Mouse (Mus musculus) CH12.LX (cell line): Measurements from ENCODE around the gene Zbtb38. TPM values are rescaled to one million over a fixed set of nuclear protein-coding genes. Genes with fewer than 3 reads are reported as not detected.

Experiments
- DNase-seq: peaks from one replicate; pipeline ENCODE4 v3.0.0-alpha.2; 2013; ENCODE audit errors: extremely low read depth
- H3K27ac ChIP-seq: 2 replicates; pipeline ENCODE4 v1.5.1; 2012; ENCODE audit warnings: low read depth, mild to moderate bottlenecking, control low read depth, moderate library complexity; ENCODE audit not compliant: insufficient read depth
- H3K27me3 ChIP-seq: replicated peaks from 2 replicates; pipeline ENCODE3; 2012; ENCODE audit warnings: inconsistent platforms
- H3K36me3 ChIP-seq, 2 experiments: replicated peaks in 1 of 2; 2 replicates each; pipeline versions ENCODE3 to v1.6.1; 2012; ENCODE audit warnings: inconsistent platforms in 1 of 2, low read length in 1 of 2, mild to moderate bottlenecking in 1 of 2, mixed read lengths in 1 of 2, moderate library complexity in 1 of 2; ENCODE audit not compliant: control insufficient read depth in 1 of 2, insufficient read depth in 1 of 2
- H3K4me1 ChIP-seq, 2 experiments: 2 replicates each; pipeline ENCODE4 v1.6.1; 2012; ENCODE audit warnings: inconsistent platforms in 1 of 2, moderate library complexity in 1 of 2; ENCODE audit not compliant: insufficient read depth in 2 of 2, control insufficient read depth in 1 of 2
- H3K4me2 ChIP-seq: 2 replicates; pipeline ENCODE4 v1.6.1; 2012; ENCODE audit warnings: low read depth, mild to moderate bottlenecking, control low read depth; ENCODE audit not compliant: poor library complexity, insufficient read depth, severe bottlenecking
- H3K4me3 ChIP-seq, 3 experiments: fragments of 150-350 bp in 1 of 3; sonication (generic) in 1 of 3; replicated peaks in 1 of 3; 2 replicates each; pipeline versions ENCODE3 to v1.5.1; 2011 to 2012; ENCODE audit warnings: low read depth in 2 of 3, low read length in 2 of 3, mild to moderate bottlenecking in 2 of 3, moderate library complexity in 2 of 3, control low read depth in 1 of 3, improper control_type of control experiment in 1 of 3, inconsistent platforms in 1 of 3, mixed read lengths in 1 of 3; ENCODE audit not compliant: poor library complexity in 1 of 3
- H3K79me2 ChIP-seq: replicated peaks from 2 replicates; pipeline ENCODE4 v1.6.1; 2012; ENCODE audit warnings: mild to moderate bottlenecking, moderate library complexity; ENCODE audit not compliant: control insufficient read depth, poor library complexity, insufficient read depth, severe bottlenecking; ENCODE audit errors: extremely low read depth
- H3K9ac ChIP-seq: 2 replicates; pipeline ENCODE4 v1.6.1; 2012; ENCODE audit warnings: low read depth, mild to moderate bottlenecking, control low read depth, moderate library complexity; ENCODE audit not compliant: insufficient read depth
- H3K9me3 ChIP-seq: replicated peaks from 2 replicates; pipeline ENCODE3; 2012; ENCODE audit warnings: low read length, inconsistent platforms, mixed read lengths
- CHD1 ChIP-seq: IDR thresholded peaks from 2 replicates; pipeline ENCODE4 v1.6.1; 2012; ENCODE audit warnings: low read depth, low read length, improper control_type of control experiment, inconsistent platforms
- CHD2 ChIP-seq: IDR thresholded peaks from 2 replicates; pipeline ENCODE4 v1.6.1; 2011; ENCODE audit warnings: low read length, improper control_type of control experiment
- CTCF ChIP-seq, 2 experiments: IDR thresholded peaks in 1 of 2; conservative IDR thresholded peaks in 1 of 2; 2 replicates each; pipeline ENCODE4 v1.5.1; 2011 to 2012; ENCODE audit warnings: low read depth in 2 of 2, low read length in 2 of 2, improper control_type of control experiment in 1 of 2, inconsistent platforms in 1 of 2, mild to moderate bottlenecking in 1 of 2, moderate library complexity in 1 of 2
- E2F4 ChIP-seq: IDR thresholded peaks from 2 replicates; pipeline ENCODE4 v1.6.1; 2011; ENCODE audit warnings: low read depth, low read length, improper control_type of control experiment; ENCODE audit not compliant: insufficient replicate concordance
- ELF1 ChIP-seq: IDR thresholded peaks from 2 replicates; pipeline ENCODE4 v1.6.1; 2014; ENCODE audit warnings: low read depth, mild to moderate bottlenecking, inconsistent platforms, low read length, improper control_type of control experiment
- EP300 ChIP-seq: IDR thresholded peaks from 2 replicates; pipeline ENCODE4 v1.6.1; 2011; ENCODE audit warnings: low read length, improper control_type of control experiment
- GABPA ChIP-seq: IDR thresholded peaks from 2 replicates; pipeline ENCODE4 v1.6.1; 2012; ENCODE audit warnings: low read depth, low read length, improper control_type of control experiment, inconsistent platforms; ENCODE audit not compliant: insufficient replicate concordance
- HCFC1 ChIP-seq: IDR thresholded peaks from 2 replicates; pipeline ENCODE4 v1.6.1; 2012; ENCODE audit warnings: low read depth, mild to moderate bottlenecking, inconsistent platforms, low read length, improper control_type of control experiment
- JUND ChIP-seq: conservative IDR thresholded peaks from 2 replicates; pipeline ENCODE4 v1.6.1; 2011; ENCODE audit warnings: low read depth, low read length, improper control_type of control experiment
- KAT2A ChIP-seq: IDR thresholded peaks from 2 replicates; pipeline ENCODE4 v1.6.1; 2012; ENCODE audit warnings: low read length, improper control_type of control experiment, inconsistent platforms; ENCODE audit not compliant: insufficient replicate concordance
- MAFK ChIP-seq: IDR thresholded peaks from 2 replicates; pipeline ENCODE4 v1.6.1; 2011; ENCODE audit warnings: low read length, improper control_type of control experiment; ENCODE audit not compliant: insufficient replicate concordance
- MAX ChIP-seq: IDR thresholded peaks from 2 replicates; pipeline ENCODE4 v1.6.1; 2011; ENCODE audit warnings: low read length, improper control_type of control experiment
- MEF2A ChIP-seq: IDR thresholded peaks from 2 replicates; pipeline ENCODE4 v1.6.1; 2014; ENCODE audit warnings: low read depth, mild to moderate bottlenecking, inconsistent platforms, low read length, improper control_type of control experiment, borderline replicate concordance
- MXI1 ChIP-seq: IDR thresholded peaks from 2 replicates; pipeline ENCODE4 v1.6.1; 2011; ENCODE audit warnings: mild to moderate bottlenecking, low read depth, low read length, improper control_type of control experiment
- MYC ChIP-seq: IDR thresholded peaks from 2 replicates; pipeline ENCODE4 v1.6.1; 2011; ENCODE audit warnings: low read depth, mild to moderate bottlenecking, improper control_type of control experiment, low read length
- NRF1 ChIP-seq: IDR thresholded peaks from 2 replicates; pipeline ENCODE4 v1.6.1; 2014; ENCODE audit warnings: low read depth, mild to moderate bottlenecking, inconsistent platforms, low read length, improper control_type of control experiment, moderate library complexity
- PAX5 ChIP-seq: IDR thresholded peaks from 2 replicates; pipeline ENCODE4 v1.6.1; 2012; ENCODE audit warnings: low read length, inconsistent platforms, mixed read lengths
- POLR2A ChIP-seq: IDR thresholded peaks from 2 replicates; pipeline ENCODE4 v1.6.1; 2011; ENCODE audit warnings: low read depth, mild to moderate bottlenecking, improper control_type of control experiment, low read length
- POLR2AphosphoS2 ChIP-seq: IDR thresholded peaks from 2 replicates; pipeline ENCODE4 v1.6.1; 2011; ENCODE audit warnings: low read depth, low read length, improper control_type of control experiment
- RAD21 ChIP-seq: IDR thresholded peaks from 2 replicates; pipeline ENCODE4 v1.6.1; 2011; ENCODE audit warnings: low read depth, mild to moderate bottlenecking, low read length, improper control_type of control experiment, moderate library complexity
- RCOR1 ChIP-seq: conservative IDR thresholded peaks from 2 replicates; pipeline ENCODE4 v1.6.1; 2012; ENCODE audit warnings: low read depth, mild to moderate bottlenecking, inconsistent platforms, low read length, improper control_type of control experiment
- SIN3A ChIP-seq: IDR thresholded peaks from 2 replicates; pipeline ENCODE4 v1.6.1; 2012; ENCODE audit warnings: low read length, improper control_type of control experiment, inconsistent platforms
- TBP ChIP-seq: conservative IDR thresholded peaks from 2 replicates; pipeline ENCODE4 v1.6.1; 2011; ENCODE audit warnings: low read depth, low read length, improper control_type of control experiment
- TCF12 ChIP-seq: IDR thresholded peaks from 2 replicates; pipeline ENCODE4 v1.6.1; 2014; ENCODE audit warnings: low read depth, mild to moderate bottlenecking, inconsistent platforms, low read length, improper control_type of control experiment
- UBTF ChIP-seq: IDR thresholded peaks from 2 replicates; pipeline ENCODE4 v1.6.1; 2012; ENCODE audit warnings: low read depth, mild to moderate bottlenecking, inconsistent platforms, low read length, improper control_type of control experiment, moderate library complexity
- ZC3H11A ChIP-seq: IDR thresholded peaks from 2 replicates; pipeline ENCODE4 v1.6.1; 2012; ENCODE audit warnings: low read depth, mild to moderate bottlenecking, inconsistent platforms, low read length, improper control_type of control experiment
- ZKSCAN1 ChIP-seq: IDR thresholded peaks from 2 replicates; pipeline ENCODE4 v1.6.1; 2012; ENCODE audit warnings: low read depth, inconsistent platforms, low read length, improper control_type of control experiment, borderline replicate concordance
- ZNF384 ChIP-seq: IDR thresholded peaks from 2 replicates; pipeline ENCODE4 v1.6.1; 2012; ENCODE audit warnings: low read depth, low read length, improper control_type of control experiment, inconsistent platforms
- dilution Hi-C: fragments of 300-500 bp; cut with MboI; formaldehyde crosslinking; loops from 2 replicates; pipeline ENCODE4 v1.14.3; 2020; ENCODE audit warnings: low sequenced_read_pairs; ENCODE audit not compliant: extremely low pct_unique_long_range_greater_than_20kb, extremely low pct_ligation_motif_present
- in situ Hi-C: fragments of 300-500 bp; cut with MboI; formaldehyde crosslinking; loops from 3 replicates; pipeline ENCODE4 v1.14.3; 2019; ENCODE audit warnings: low sequenced_read_pairs, low pct_ligation_motif_present, low pct_unique_long_range_greater_than_20kb, mixed read lengths
- polyA plus RNA-seq: library from polyadenylated mRNA; unstranded; fragments of >175 nt; gene quantifications from 2 replicates; pipeline ENCODE4 v1.2.1, GENCODE M21; 2012; ENCODE audit warnings: low read depth; ENCODE audit not compliant: insufficient read length
- total RNA-seq, 2 experiments: library from RNA; depleted of rRNA; stranded (reverse); fragments of 300-350 nt in 1 of 2; fragments of >200 nt in 1 of 2; gene quantifications; 2 replicates each; pipeline ENCODE4 v1.2.3; 2012 to 2014

Gene Zbtb38
- total and polyA plus RNA-seq, 3 experiments, result 51.7 to 102 (median 68.8) TPM

DNA sequence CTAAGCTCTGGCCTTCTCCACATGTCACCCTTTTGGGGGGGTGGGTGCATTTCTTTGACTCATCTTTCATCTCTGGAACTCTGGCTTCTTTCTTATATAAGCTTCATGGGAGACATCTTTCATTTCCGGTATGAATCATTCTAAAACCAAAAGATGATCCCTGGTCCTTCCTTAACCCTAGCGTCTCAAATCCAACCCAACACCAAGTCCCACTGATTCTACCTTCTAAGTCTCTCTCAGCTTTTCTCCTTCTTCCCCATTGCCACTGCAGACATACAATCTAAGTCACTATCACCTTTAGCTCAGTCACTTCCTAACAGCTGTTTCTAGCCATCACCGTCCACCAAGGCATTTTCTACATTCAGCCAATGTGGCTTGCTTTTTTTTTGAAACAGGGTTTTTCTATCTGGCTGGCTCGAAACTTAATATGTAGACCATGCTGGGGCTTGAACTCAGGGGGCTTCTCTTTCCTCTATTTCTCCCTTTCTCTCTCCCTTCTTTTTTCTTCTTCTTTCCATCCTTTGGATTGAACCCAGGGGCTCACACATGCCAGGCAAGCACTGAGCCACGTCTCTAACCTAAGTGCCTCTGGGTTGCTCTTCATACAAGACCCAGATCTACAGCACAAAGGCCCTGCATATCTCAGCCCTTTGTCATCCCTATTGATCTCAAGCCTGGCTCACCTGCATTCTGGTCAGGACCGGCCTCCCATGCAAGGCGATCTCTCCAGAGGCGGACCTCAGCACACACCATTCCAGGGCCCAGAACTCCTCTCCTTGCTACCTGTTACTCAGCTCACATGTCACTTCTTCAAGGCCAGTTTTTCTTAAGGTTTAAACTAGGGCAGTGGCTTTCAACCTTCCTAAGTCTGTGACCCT is 76.6 kb downstream of the Zbtb38 start:
- H3K27ac ChIP-seq, result no peak overlapping the region
- H3K9ac ChIP-seq, result no peak overlapping the region
- no peak overlapping the region for H3K4me2 ChIP-seq
- H3K9me3 ChIP-seq, result no peaks in the 10 kb centered on the region
- H3K27me3 ChIP-seq, result no peaks in the 10 kb centered on the region
- dilution Hi-C loops, result no loop called here
- no peaks in the 10 kb centered on the region for H3K79me2 ChIP-seq
- no peak overlapping the region for H3K4me3 ChIP-seq
- DNase-seq, result no peak
- TF ChIP-seq JUND (0 out of 2 replicates have a peak, but pooled peaks have one; percentile 14), SIN3A (no peak), CHD1 (no peak), MAX (no peak), MXI1 (no peak), ELF1 (0 out of 2 replicates have a peak, but pooled peaks have one; percentile 1), UBTF (no peak), POLR2A (0 out of 2 replicates have a peak, but pooled peaks have one; percentile 9), MYC (no peak)
- in situ Hi-C loops, result loop anchor here (5.0 to 10.0 kb wide), 3 partner anchors 36 to 391 kb away; no protein-coding TSS in a partner anchor
- peaks cover 0 to 23% of the 10 kb centered on the region in 2 experiments; a peak in 2 of 4 replicates for H3K4me1 ChIP-seq
- H3K36me3 ChIP-seq, result peaks cover 0 to 2% of the 10 kb centered on the region in 2 experiments

GRCm38 (mm10) chr9:96675071-96675762 is 77.4 kb downstream of the Zbtb38 start:
- H3K4me3 ChIP-seq, result no peak overlapping the region
- TF ChIP-seq PAX5, result no peak
- TF ChIP-seq CHD1, result no peak
- no peak for TF ChIP-seq MXI1
- TF ChIP-seq E2F4, result no peak
- TF ChIP-seq HCFC1, result 0 out of 2 replicates have a peak, but pooled peaks have one; percentile 12
- TF ChIP-seq GABPA, result no peak
- TF ChIP-seq POLR2AphosphoS2, result no peak
- no peak for TF ChIP-seq JUND
- TF ChIP-seq CHD2, result no peak
- no peak for TF ChIP-seq KAT2A
- no peak; the same call in 1 of the 2 replicates for TF ChIP-seq MYC
- peak; percentile 47; the same call in 1 of the 2 replicates for TF ChIP-seq ELF1
- no peak for TF ChIP-seq TCF12
- 0 out of 2 replicates have a peak, but pooled peaks have one; percentile 38 for TF ChIP-seq TBP
- no peak for TF ChIP-seq EP300
- TF ChIP-seq ZNF384, result no peak
- no peak for TF ChIP-seq MAFK
- peak; percentile 40; the same call in 1 of the 2 replicates for TF ChIP-seq ZC3H11A
- peak; percentile 80 to 98 for TF ChIP-seq CTCF (conservative IDR thresholded peaks at IDR 0.05 in 1 of 2, IDR thresholded peaks at IDR 0.05 in 1 of 2; ENCODE audit: low read depth in 2 of 2, low read length in 2 of 2)
- TF ChIP-seq RCOR1, result no peak
- no peak for TF ChIP-seq NRF1
- no peak for TF ChIP-seq ZKSCAN1
- TF ChIP-seq RAD21, result peak; percentile 73
- peak; percentile 27; the same call in 1 of the 2 replicates for TF ChIP-seq MEF2A
- TF ChIP-seq SIN3A, result no peak

More at GRCm38 (mm10) chr9:96675071-96675762, 77.4 kb downstream of the Zbtb38 start:
- Histone ChIP-seq H3K4me1 (peaks cover 3 to 31% of the 10 kb centered on the region in 2 experiments; a peak in 3 of 4 replicates), H3K4me2 (no peak overlapping the region), H3K9ac (no peak overlapping the region), H3K27me3 (no peaks in the 10 kb centered on the region), H3K79me2 (no peaks in the 10 kb centered on the region), H3K27ac (no peak overlapping the region), H3K36me3 (peaks cover 0 to under 1% of the 10 kb centered on the region in 2 experiments), H3K9me3 (no peaks in the 10 kb centered on the region)
- dilution Hi-C loops, result no loop called here
- peak; percentile 84 for DNase-seq
- in situ Hi-C loops, result loop anchor here (5.0 to 10.0 kb wide), 3 partner anchors 37 to 390 kb away; no protein-coding TSS in a partner anchor
